Comparison of ENCODE assay signal across 9 mouse cellular contexts in genomic region chr2:180692630-180693029, GRCm38 (mm10). TPM values are rescaled to one million over a fixed set of nuclear protein-coding genes. Genes with fewer than 3 reads are reported as not detected.
DNase-seq lines count a peak whose midpoint lies in the region; ATAC-seq and TF ChIP-seq lines count a peak whose summit lies in the region.
"Had no signal": no experiment of that assay in that cellular context is flagged by ENCODE, and none has a peak within 500 bp of the region (broad histone marks: within the 10 kb centered on the region; RNA-seq: fewer than 3 reads in every experiment).

No protein-coding gene starts in this region.

- H3K9ac ChIP-seq in liver, embryonic 14.5 days (replicated peaks), result 0 out of 2 replicates have a peak overlapping the region, but pooled peaks have one; percentile 1
- no peak overlapping the region for H3K9ac ChIP-seq in neural tube, embryonic 14.5 days (replicated peaks; ENCODE audit: low read depth, low read length)

- no peak overlapping the region for H3K4me3 ChIP-seq in liver, embryonic 14.5 days (ENCODE audit: insufficient read depth in 1 of 2, low read depth in 2 of 2, low read length in 2 of 2)
- H3K4me3 ChIP-seq in neural tube, embryonic 14.5 days (ENCODE audit: low read depth, low read length), result no peak overlapping the region

- no peak for TF ChIP-seq EP300 in liver, embryonic 14.5 days (IDR thresholded peaks at IDR 0.05; ENCODE audit: low read depth)

- H3K27ac ChIP-seq in liver, embryonic 14.5 days, result no peak overlapping the region
- H3K27ac ChIP-seq in neural tube, embryonic 14.5 days (ENCODE audit: low read depth, low read length), result no peak overlapping the region

- peaks cover 5 to 8% of the 10 kb centered on the region in 2 experiments for H3K4me1 ChIP-seq in liver, embryonic 14.5 days (replicated peaks; ENCODE audit: control insufficient read depth in 2 of 2, insufficient read depth in 2 of 2, low read length in 1 of 2)
- H3K4me1 ChIP-seq in neural tube, embryonic 14.5 days (ENCODE audit: control insufficient read depth, insufficient read depth, low read length), result peaks cover 9% of the 10 kb centered on the region

- no peak overlapping the region for H3K4me2 ChIP-seq in liver, embryonic 14.5 days (ENCODE audit: low read depth)
- H3K4me2 ChIP-seq in neural tube, embryonic 14.5 days (ENCODE audit: low read depth, low read length), result 0 out of 2 replicates have a peak overlapping the region, but pooled peaks have one; percentile 3

- H3K9me3 ChIP-seq in liver, embryonic 14.5 days (ENCODE audit: control insufficient read depth, low read length), result no peaks in the 10 kb centered on the region
- H3K9me3 ChIP-seq in neural tube, embryonic 14.5 days (ENCODE audit: control insufficient read depth, low read length), result no peaks in the 10 kb centered on the region

- 8% methylated on average over 1 of the region's 1 CpGs for WGBS in liver, embryonic 14.5 days (ENCODE audit: insufficient replicate concordance)
- 0% methylated on average over 1 of the region's 1 CpGs for WGBS in neural tube, embryonic 14.5 days

- DNase-seq in gastrocnemius, postnatal 25 days, result peak; percentile 46
- no peak for DNase-seq in gastrocnemius, postnatal 14 days
- peak; percentile 60 for DNase-seq in MN1 (ENCODE audit: low spot score)
- no peak for DNase-seq in liver, embryonic 14.5 days (ENCODE audit: low read depth in 3 of 3, low spot score in 3 of 3)
- DNase-seq in ovary, adult 18-20 months (ENCODE audit: low spot score), result no peak
- DNase-seq in urinary bladder, adult 2 months (ENCODE audit: low spot score), result no peak

- H3K27me3 ChIP-seq in liver, embryonic 14.5 days (ENCODE audit: control insufficient read depth, insufficient read depth, low read length), result no peaks in the 10 kb centered on the region
- H3K27me3 ChIP-seq in neural tube, embryonic 14.5 days (ENCODE audit: control insufficient read depth, insufficient read depth, low read length), result no peaks in the 10 kb centered on the region

- no peak for TF ChIP-seq CTCF in liver, embryonic 14.5 days (IDR thresholded peaks at IDR 0.05; ENCODE audit: low read depth)

- H3K36me3 ChIP-seq in liver, embryonic 14.5 days (replicated peaks; ENCODE audit: control insufficient read depth, insufficient read depth, low read depth), result peaks cover 37% of the 10 kb centered on the region
- peaks cover 20% of the 10 kb centered on the region for H3K36me3 ChIP-seq in neural tube, embryonic 14.5 days (ENCODE audit: control insufficient read depth, insufficient read depth, low read length)

- intact Hi-C loops in gastrocnemius, postnatal 14 days (cut with DNase I; ENCODE audit: low total_unique reads), result no loop called here

- ATAC-seq in granulocyte monocyte progenitor cell, adult 5-6 weeks (replicated peaks; ENCODE audit: poor library complexity, severe bottlenecking), result peak; percentile 82
- no peak for ATAC-seq in liver, embryonic 14.5 days (ENCODE audit: insufficient read depth)
- peak; percentile 68; the same call in 1 of the 2 replicates for ATAC-seq in neural tube, embryonic 14.5 days (ENCODE audit: low read depth)

RNA-seq across cellular contexts. Expression of gene Dido1, which starts 17.2 kb away (rescaled TPM):
- 10 to 100 TPM; 14.6 to 16.2 TPM for total RNA-seq in gastrocnemius, postnatal 25 days (2021)
- 10 to 100 TPM; 18.9 to 19.7 TPM for total RNA-seq in gastrocnemius, postnatal 14 days (2021)
- total RNA-seq in granulocyte monocyte progenitor cell, adult 5-6 weeks (2014; fragmentation: Nextera tagmentation), result 44.8 and 57.8 TPM in 2 replicates
- total RNA-seq in granulocyte monocyte progenitor cell, adult 5-6 weeks (2017), result 48.5 and 51.3 TPM in 2 replicates
- 9.1 and 12.2 TPM in 2 replicates for polyA plus RNA-seq in liver, embryonic 14.5 days (2012; rRNA removed)
- 10.4 and 12.2 TPM in 2 replicates for polyA plus RNA-seq in liver, embryonic 14.5 days (2014; fragmentation: Nextera tagmentation; extraction: Ambion mirVana)
- polyA plus RNA-seq in neural tube, embryonic 14.5 days (2014; fragmentation: Nextera tagmentation; extraction: Ambion mirVana), result 29.0 and 34.8 TPM in 2 replicates
- 24.7 and 25.8 TPM in 2 replicates for polyA plus RNA-seq in urinary bladder, adult 2 months (2012; rRNA removed)

RNA-seq across cellular contexts. Expression of gene Gid8, which starts 17.3 kb away (rescaled TPM):
- 10 to 100 TPM; 31.8 to 34.4 TPM for total RNA-seq in gastrocnemius, postnatal 25 days (2021)
- total RNA-seq in gastrocnemius, postnatal 14 days (2021), result 10 to 100 TPM; 38.5 to 40.5 TPM
- 50.9 and 61.5 TPM in 2 replicates for total RNA-seq in granulocyte monocyte progenitor cell, adult 5-6 weeks (2014; fragmentation: Nextera tagmentation)
- 58.6 and 64.3 TPM in 2 replicates for total RNA-seq in granulocyte monocyte progenitor cell, adult 5-6 weeks (2017)
- 62.6 and 87.4 TPM in 2 replicates for polyA plus RNA-seq in liver, embryonic 14.5 days (2012; rRNA removed)
- polyA plus RNA-seq in liver, embryonic 14.5 days (2014; fragmentation: Nextera tagmentation; extraction: Ambion mirVana), result 121 and 127 TPM in 2 replicates
- 53.3 and 56.5 TPM in 2 replicates for polyA plus RNA-seq in neural tube, embryonic 14.5 days (2014; fragmentation: Nextera tagmentation; extraction: Ambion mirVana)
- 59.7 and 64.6 TPM in 2 replicates for polyA plus RNA-seq in urinary bladder, adult 2 months (2012; rRNA removed)

RNA-seq across cellular contexts. Expression of gene Slc17a9, which starts 32.4 kb away (rescaled TPM):
- under 1 TPM; 0.20 to 0.48 TPM for total RNA-seq in gastrocnemius, postnatal 25 days (2021)
- total RNA-seq in gastrocnemius, postnatal 14 days (2021), result under 1 TPM; 0.39 to 0.51 TPM
- total RNA-seq in granulocyte monocyte progenitor cell, adult 5-6 weeks (2014; fragmentation: Nextera tagmentation), result 19.4 and 21.5 TPM in 2 replicates
- 6.5 and 9.0 TPM in 2 replicates for total RNA-seq in granulocyte monocyte progenitor cell, adult 5-6 weeks (2017)
- polyA plus RNA-seq in liver, embryonic 14.5 days (2012; rRNA removed), result 7.7 and 10.5 TPM in 2 replicates
- 5.6 and 6.8 TPM in 2 replicates for polyA plus RNA-seq in liver, embryonic 14.5 days (2014; fragmentation: Nextera tagmentation; extraction: Ambion mirVana)
- 0.17 and 0.21 TPM in 2 replicates for polyA plus RNA-seq in neural tube, embryonic 14.5 days (2014; fragmentation: Nextera tagmentation; extraction: Ambion mirVana)
- polyA plus RNA-seq in urinary bladder, adult 2 months (2012; rRNA removed), result 4.6 and 5.3 TPM in 2 replicates

RNA-seq across cellular contexts. Expression of gene Tcfl5, which starts 50.1 kb away (rescaled TPM):
- under 1 TPM in 1 of 2 experiments, not detected in 1; 0.18 TPM for total RNA-seq in gastrocnemius, postnatal 25 days (2021)
- total RNA-seq in gastrocnemius, postnatal 14 days (2021), result under 1 TPM; 0.21 to 0.22 TPM
- total RNA-seq in granulocyte monocyte progenitor cell, adult 5-6 weeks (2014; fragmentation: Nextera tagmentation), result not detected in 2 replicates
- not detected in 2 replicates for total RNA-seq in granulocyte monocyte progenitor cell, adult 5-6 weeks (2017)
- 0.16 and 0.23 TPM in 2 replicates for polyA plus RNA-seq in liver, embryonic 14.5 days (2012; rRNA removed)
- not detected in 2 replicates for polyA plus RNA-seq in liver, embryonic 14.5 days (2014; fragmentation: Nextera tagmentation; extraction: Ambion mirVana)
- 0.53 and 0.75 TPM in 2 replicates for polyA plus RNA-seq in neural tube, embryonic 14.5 days (2014; fragmentation: Nextera tagmentation; extraction: Ambion mirVana)
- polyA plus RNA-seq in urinary bladder, adult 2 months (2012; rRNA removed), result 0.37 and 0.62 TPM in 2 replicates
- polyA plus RNA-seq: small intestine, adult 2 months had no signal

Comparison
In these comparisons a context has a peak if more than half of its experiments do, and no peak if none do; other contexts are left out.
1. DNase-seq: peak in gastrocnemius, postnatal 25 days (single experiment) and MN1 (single experiment); none in gastrocnemius, postnatal 14 days (single experiment), liver, embryonic 14.5 days (0 of 3), ovary, adult 18-20 months (single experiment) and urinary bladder, adult 2 months (single experiment).
2. RNA of gene Slc17a9, which starts 32.4 kb away (total RNA-seq): 6.5 to 21.5 TPM in granulocyte monocyte progenitor cell, adult 5-6 weeks; 0.39 to 0.51 TPM in gastrocnemius, postnatal 14 days and 0.20 to 0.48 TPM in gastrocnemius, postnatal 25 days; every median in the first group is over 4 times any median in the second.